Mouse (Mus musculus): ENCODE measurements around the gene Icam4. TPM values are rescaled to one million over a fixed set of nuclear protein-coding genes. Genes with fewer than 3 reads are reported as not detected.
A peak's percentile ranks its signal among the peaks of the same experiment; 100 is the strongest.
"Not testable (repeated sequence)": the region's sequence is repeated elsewhere in the genome, so short reads cannot be mapped to it uniquely, and the experiment has no call there.

Icam4 gene
- polyA plus RNA-seq, 1 experiment from 2014 or later: 5.4 TPM

GRCm38 (mm10) chr9:21010362-21010761, 18.8 kb upstream of the Icam4 start:
- peaks cover 7% of the 10 kb centered on the region; the same call in 1 of the 2 replicates for H3K27me3 ChIP-seq (replicated peaks; ENCODE audit: control insufficient read depth, insufficient read depth, low read length)
- H3K36me3 ChIP-seq (ENCODE audit: control insufficient read depth, insufficient read depth, low read length): peaks cover 16% of the 10 kb centered on the region
- H3K9ac ChIP-seq (ENCODE audit: low read depth, low read length): no peak overlapping the region
- WGBS: 52% methylated on average over 2 of the region's 2 CpGs
- H3K4me1 ChIP-seq (ENCODE audit: control insufficient read depth, insufficient read depth, low read length): peaks cover 13% of the 10 kb centered on the region
- H3K27ac ChIP-seq (ENCODE audit: low read length): no peak overlapping the region
- no peak overlapping the region for H3K4me3 ChIP-seq (ENCODE audit: low read length)
- no peak for ATAC-seq
- no peaks in the 10 kb centered on the region for H3K9me3 ChIP-seq (ENCODE audit: control insufficient read depth, low read length)
- no peak overlapping the region for H3K4me2 ChIP-seq (ENCODE audit: low read depth, low read length)

- not testable (repeated sequence) for H3K27me3 ChIP-seq (replicated peaks; ENCODE audit: control insufficient read depth, insufficient read depth, low read length); H3K9ac ChIP-seq (ENCODE audit: low read depth, low read length); ATAC-seq; H3K27ac ChIP-seq (ENCODE audit: low read length); H3K4me2 ChIP-seq (ENCODE audit: low read depth, low read length); H3K9me3 ChIP-seq (ENCODE audit: control insufficient read depth, low read length); H3K4me3 ChIP-seq (ENCODE audit: low read length)
- H3K4me1 ChIP-seq (ENCODE audit: control insufficient read depth, insufficient read depth, low read length): peaks cover 19% of the 10 kb centered on the region
- 72% methylated on average over 9 of the region's 9 CpGs for WGBS
- H3K36me3 ChIP-seq (ENCODE audit: control insufficient read depth, insufficient read depth, low read length): peaks cover 13% of the 10 kb centered on the region
These were observed 18.1 kb upstream of the Icam4 start for GRCm38 (mm10) chr9:21010939-21011541.

- 53% methylated on average over 5 of the region's 5 CpGs for WGBS
- Histone ChIP-seq H3K9ac (ENCODE audit: low read depth, low read length) (no peak overlapping the region), H3K36me3 (ENCODE audit: control insufficient read depth, insufficient read depth, low read length) (peaks cover 9% of the 10 kb centered on the region), H3K4me2 (ENCODE audit: low read depth, low read length) (no peak overlapping the region), H3K4me1 (ENCODE audit: control insufficient read depth, insufficient read depth, low read length) (peaks cover 24% of the 10 kb centered on the region), H3K27me3 (replicated peaks; ENCODE audit: control insufficient read depth, insufficient read depth, low read length) (peaks cover 7% of the 10 kb centered on the region; the same call in 1 of the 2 replicates), H3K4me3 (ENCODE audit: low read length) (no peak overlapping the region), H3K9me3 (ENCODE audit: control insufficient read depth, low read length) (no peaks in the 10 kb centered on the region), H3K27ac (ENCODE audit: low read length) (peak overlapping the region; percentile 77)
- no peak for ATAC-seq
These were observed 17.3 kb upstream of the Icam4 start for GRCm38 (mm10) chr9:21011846-21012312.

- Histone ChIP-seq H3K4me3 (ENCODE audit: low read length) (no peak overlapping the region), H3K4me2 (ENCODE audit: low read depth, low read length) (no peak overlapping the region), H3K9me3 (ENCODE audit: control insufficient read depth, low read length) (no peaks in the 10 kb centered on the region), H3K27me3 (replicated peaks; ENCODE audit: control insufficient read depth, insufficient read depth, low read length) (peaks cover 7% of the 10 kb centered on the region; the same call in 1 of the 2 replicates), H3K27ac (ENCODE audit: low read length) (peak overlapping the region; percentile 54; the same call in 1 of the 2 replicates), H3K4me1 (ENCODE audit: control insufficient read depth, insufficient read depth, low read length) (peaks cover 24% of the 10 kb centered on the region), H3K9ac (ENCODE audit: low read depth, low read length) (no peak overlapping the region), H3K36me3 (ENCODE audit: control insufficient read depth, insufficient read depth, low read length) (peaks cover 9% of the 10 kb centered on the region)
- no peak for ATAC-seq
- WGBS: 56% methylated on average over 1 of the region's 1 CpGs
These were observed 16.8 kb upstream of the Icam4 start for GRCm38 (mm10) chr9:21012368-21012767.

- peak overlapping the region; percentile 53 for H3K4me3 ChIP-seq (ENCODE audit: low read length)
- peaks cover 24% of the 10 kb centered on the region for H3K4me1 ChIP-seq (ENCODE audit: control insufficient read depth, insufficient read depth, low read length)
- peak overlapping the region; percentile 65 for H3K9ac ChIP-seq (ENCODE audit: low read depth, low read length)
- peak overlapping the region; percentile 71 for H3K4me2 ChIP-seq (ENCODE audit: low read depth, low read length)
- WGBS: 6% methylated on average over 28 of the region's 29 CpGs
- H3K9me3 ChIP-seq (ENCODE audit: control insufficient read depth, low read length): no peaks in the 10 kb centered on the region
- H3K27me3 ChIP-seq (replicated peaks; ENCODE audit: control insufficient read depth, insufficient read depth, low read length): peaks cover 7% of the 10 kb centered on the region; the same call in 1 of the 2 replicates
- peak overlapping the region; percentile 37; the same call in 1 of the 2 replicates for H3K27ac ChIP-seq (ENCODE audit: low read length)
- peak; percentile 56 for ATAC-seq
- no peaks in the 10 kb centered on the region for H3K36me3 ChIP-seq (ENCODE audit: control insufficient read depth, insufficient read depth, low read length)
These were observed 14.2 kb upstream of the Icam4 start for GRCm38 (mm10) chr9:21014691-21015570.

- peak within 1 kb of the TSS; percentile 65 for H3K9ac ChIP-seq (ENCODE audit: low read depth, low read length)
- H3K9me3 ChIP-seq (ENCODE audit: control insufficient read depth, low read length): no peaks in the 10 kb centered on the region
- H3K36me3 ChIP-seq (ENCODE audit: control insufficient read depth, insufficient read depth, low read length): no peaks in the 10 kb centered on the region
- peaks cover 7% of the 10 kb centered on the region; the same call in 1 of the 2 replicates for H3K27me3 ChIP-seq (replicated peaks; ENCODE audit: control insufficient read depth, insufficient read depth, low read length)
- ATAC-seq: peak; percentile 86
- H3K4me2 ChIP-seq (ENCODE audit: low read depth, low read length): peak within 1 kb of the TSS; percentile 71
- peaks cover 24% of the 10 kb centered on the region for H3K4me1 ChIP-seq (ENCODE audit: control insufficient read depth, insufficient read depth, low read length)
- 1% methylated on average over 29 of the region's 30 CpGs for WGBS
- peak within 1 kb of the TSS; percentile 37; the same call in 1 of the 2 replicates for H3K27ac ChIP-seq (ENCODE audit: low read length)
- H3K4me3 ChIP-seq (ENCODE audit: low read length): peak within 1 kb of the TSS; percentile 53
These were observed 13.5 kb upstream of the Icam4 start, which contains the start of gene Icam1 for GRCm38 (mm10) chr9:21015571-21016130. Icam1 (plus strand) TSS chr9:21015985.

- no peak overlapping the region; the same call in 1 of the 2 replicates for H3K27ac ChIP-seq (ENCODE audit: low read length)
- H3K27me3 ChIP-seq (replicated peaks; ENCODE audit: control insufficient read depth, insufficient read depth, low read length): peaks cover 7% of the 10 kb centered on the region; the same call in 1 of the 2 replicates
- peaks cover 24% of the 10 kb centered on the region for H3K4me1 ChIP-seq (ENCODE audit: control insufficient read depth, insufficient read depth, low read length)
- H3K36me3 ChIP-seq (ENCODE audit: control insufficient read depth, insufficient read depth, low read length): no peaks in the 10 kb centered on the region
- 8% methylated on average over 17 of the region's 17 CpGs for WGBS
- peak overlapping the region; percentile 65; the same call in 1 of the 2 replicates for H3K9ac ChIP-seq (ENCODE audit: low read depth, low read length)
- no peaks in the 10 kb centered on the region for H3K9me3 ChIP-seq (ENCODE audit: control insufficient read depth, low read length)
- peak overlapping the region; percentile 71 for H3K4me2 ChIP-seq (ENCODE audit: low read depth, low read length)
- peak overlapping the region; percentile 53 for H3K4me3 ChIP-seq (ENCODE audit: low read length)
- ATAC-seq: no peak; the same call in 1 of the 2 replicates
These were observed 12.6 kb upstream of the Icam4 start for GRCm38 (mm10) chr9:21016331-21017176.

GRCm38 (mm10) chr9:21017177-21017575, 12.0 kb upstream of the Icam4 start:
- H3K27ac ChIP-seq (ENCODE audit: low read length): no peak overlapping the region
- H3K4me1 ChIP-seq (ENCODE audit: control insufficient read depth, insufficient read depth, low read length): peaks cover 24% of the 10 kb centered on the region
- H3K27me3 ChIP-seq (replicated peaks; ENCODE audit: control insufficient read depth, insufficient read depth, low read length): peaks cover 7% of the 10 kb centered on the region; the same call in 1 of the 2 replicates
- H3K9ac ChIP-seq (ENCODE audit: low read depth, low read length): no peak overlapping the region
- H3K36me3 ChIP-seq (ENCODE audit: control insufficient read depth, insufficient read depth, low read length): no peaks in the 10 kb centered on the region
- H3K4me2 ChIP-seq (ENCODE audit: low read depth, low read length): peak overlapping the region; percentile 71; the same call in 1 of the 2 replicates
- peak overlapping the region; percentile 53 for H3K4me3 ChIP-seq (ENCODE audit: low read length)
- WGBS: 35% methylated on average over 4 of the region's 4 CpGs
- no peaks in the 10 kb centered on the region for H3K9me3 ChIP-seq (ENCODE audit: control insufficient read depth, low read length)
- ATAC-seq: no peak

Measured in intestine, embryonic 16.5 days (tissue).